Mouse (Mus musculus): ENCODE results near the gene Cxcr5. TPM values are rescaled to one million over a fixed set of nuclear protein-coding genes. Genes with fewer than 3 reads are reported as not detected.

Cxcr5 gene
- polyA plus RNA-seq, 1 experiment from 2014 or later = not detected

DNA sequence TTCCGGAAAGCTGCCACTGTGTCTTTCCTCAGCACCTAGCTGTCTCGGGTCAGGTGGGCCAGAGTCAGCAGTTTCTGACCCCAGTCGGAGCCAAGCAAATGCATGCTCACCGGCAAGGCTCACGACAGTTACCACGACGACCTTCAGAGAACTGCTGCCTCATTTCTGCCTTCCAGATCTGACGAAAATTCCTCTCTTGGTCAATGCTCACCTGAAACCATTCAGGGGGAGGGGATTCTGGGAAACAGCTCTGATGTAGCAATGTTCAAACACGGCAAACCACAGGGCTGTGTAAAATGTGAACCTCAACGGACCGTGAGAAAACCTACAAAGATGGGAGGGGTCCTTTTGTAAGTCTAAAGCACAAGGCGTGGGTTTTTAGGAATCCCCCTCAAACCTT lies 1.3 kb upstream of the Cxcr5 start:
- no peak overlapping the region for H3K9ac ChIP-seq
- 57% methylated on average over 12 of the region's 12 CpGs for WGBS
- 0 out of 2 replicates have a peak, but pooled peaks cover 4% of the 10 kb centered on the region for H3K9me3 ChIP-seq
- no peaks in the 10 kb centered on the region for H3K36me3 ChIP-seq
- H3K4me1 ChIP-seq (replicated peaks) = peaks cover 6% of the 10 kb centered on the region
- ATAC-seq (ENCODE audit: low read depth) = no peak
- no peaks in the 10 kb centered on the region for H3K27me3 ChIP-seq
- H3K27ac ChIP-seq (replicated peaks) = no peak overlapping the region
- H3K4me3 ChIP-seq = no peak overlapping the region
- no peak overlapping the region for H3K4me2 ChIP-seq

GRCm38 (mm10) chr9:44552161-44552560 lies 9.5 kb downstream of the Cxcr5 start:
- H3K27ac ChIP-seq (replicated peaks) = no peak overlapping the region
- no peaks in the 10 kb centered on the region for H3K9me3 ChIP-seq
- no peaks in the 10 kb centered on the region for H3K4me1 ChIP-seq (replicated peaks)
- H3K9ac ChIP-seq = no peak overlapping the region
- H3K4me3 ChIP-seq = no peak overlapping the region
- no peak overlapping the region for H3K4me2 ChIP-seq
- H3K27me3 ChIP-seq = no peaks in the 10 kb centered on the region
- ATAC-seq (ENCODE audit: low read depth) = no peak
- 85% methylated on average over 8 of the region's 8 CpGs for WGBS
- H3K36me3 ChIP-seq = no peaks in the 10 kb centered on the region

- H3K9ac ChIP-seq = no peak overlapping the region
- no peaks in the 10 kb centered on the region for H3K36me3 ChIP-seq
- no peak overlapping the region for H3K27ac ChIP-seq (replicated peaks)
- WGBS = 85% methylated on average over 10 of the region's 10 CpGs
- no peaks in the 10 kb centered on the region for H3K27me3 ChIP-seq
- H3K4me1 ChIP-seq (replicated peaks) = no peaks in the 10 kb centered on the region
- no peak overlapping the region for H3K4me3 ChIP-seq
- ATAC-seq (ENCODE audit: low read depth) = no peak
- no peak overlapping the region for H3K4me2 ChIP-seq
- no peaks in the 10 kb centered on the region for H3K9me3 ChIP-seq
These were observed 10.5 kb downstream of the Cxcr5 start for GRCm38 (mm10) chr9:44551138-44551537.

DNA sequence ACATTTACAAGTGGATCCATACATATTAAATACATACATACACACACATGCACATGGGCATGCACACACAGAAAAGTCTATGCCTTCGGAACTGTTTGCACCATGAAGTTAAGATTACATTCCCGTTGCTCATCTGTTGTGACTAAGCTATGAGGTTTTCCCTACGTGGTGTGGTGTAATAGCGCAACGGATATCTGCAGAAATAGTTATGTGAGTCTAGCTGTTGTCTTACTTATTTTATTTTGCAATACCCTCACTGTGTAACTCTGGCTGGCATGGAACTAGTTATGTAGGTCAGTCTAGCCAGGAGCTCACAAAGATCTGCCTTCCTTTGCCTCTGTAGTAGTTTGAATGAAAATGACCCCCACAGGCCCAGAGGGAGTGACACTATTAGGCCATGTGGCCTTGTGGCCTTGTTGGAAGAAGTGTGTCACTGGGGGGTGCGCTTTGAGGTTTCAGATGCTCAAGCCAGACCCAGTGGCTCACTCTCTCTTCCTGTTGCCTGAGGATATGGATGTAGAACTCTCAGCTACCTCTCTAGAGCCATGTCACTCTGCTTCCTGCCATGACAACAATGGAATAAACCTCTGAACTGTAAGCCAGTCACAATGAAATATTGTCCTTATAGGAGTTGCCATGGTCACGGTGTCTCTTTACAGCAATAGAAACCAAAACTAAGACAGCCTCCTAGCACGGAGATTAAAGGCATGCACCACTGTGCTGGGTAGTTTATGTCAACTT lies 13.1 kb downstream of the Cxcr5 start:
- no peaks in the 10 kb centered on the region for H3K9me3 ChIP-seq
- 93% methylated on average over 8 of the region's 8 CpGs for WGBS
- no peaks in the 10 kb centered on the region for H3K27me3 ChIP-seq
- H3K4me3 ChIP-seq = no peak overlapping the region
- H3K4me2 ChIP-seq = no peak overlapping the region
- H3K4me1 ChIP-seq (replicated peaks) = no peaks in the 10 kb centered on the region
- no peak overlapping the region for H3K27ac ChIP-seq (replicated peaks)
- ATAC-seq (ENCODE audit: low read depth) = no peak
- H3K36me3 ChIP-seq = no peaks in the 10 kb centered on the region
- no peak overlapping the region for H3K9ac ChIP-seq

- Histone ChIP-seq H3K4me2 (no peak overlapping the region), H3K9me3 (no peaks in the 10 kb centered on the region), H3K27me3 (no peaks in the 10 kb centered on the region), H3K36me3 (no peaks in the 10 kb centered on the region), H3K4me1 (replicated peaks) (no peaks in the 10 kb centered on the region), H3K9ac (no peak overlapping the region), H3K4me3 (no peak overlapping the region), H3K27ac (replicated peaks) (no peak overlapping the region)
- WGBS = 85% methylated on average over 3 of the region's 3 CpGs
- ATAC-seq (ENCODE audit: low read depth) = no peak
These were observed 16.7 kb downstream of the Cxcr5 start for GRCm38 (mm10) chr9:44544986-44545385.

- no peak overlapping the region for H3K27ac ChIP-seq (replicated peaks)
- no peak for ATAC-seq (ENCODE audit: low read depth)
- H3K4me2 ChIP-seq = no peak overlapping the region
- no peaks in the 10 kb centered on the region for H3K4me1 ChIP-seq (replicated peaks)
- H3K36me3 ChIP-seq = no peaks in the 10 kb centered on the region
- 83% methylated on average over 4 of the region's 4 CpGs for WGBS
- no peak overlapping the region for H3K4me3 ChIP-seq
- H3K9me3 ChIP-seq = no peaks in the 10 kb centered on the region
- no peaks in the 10 kb centered on the region for H3K27me3 ChIP-seq
- no peak overlapping the region for H3K9ac ChIP-seq
These were observed 19.3 kb downstream of the Cxcr5 start for GRCm38 (mm10) chr9:44542364-44542763.

DNA sequence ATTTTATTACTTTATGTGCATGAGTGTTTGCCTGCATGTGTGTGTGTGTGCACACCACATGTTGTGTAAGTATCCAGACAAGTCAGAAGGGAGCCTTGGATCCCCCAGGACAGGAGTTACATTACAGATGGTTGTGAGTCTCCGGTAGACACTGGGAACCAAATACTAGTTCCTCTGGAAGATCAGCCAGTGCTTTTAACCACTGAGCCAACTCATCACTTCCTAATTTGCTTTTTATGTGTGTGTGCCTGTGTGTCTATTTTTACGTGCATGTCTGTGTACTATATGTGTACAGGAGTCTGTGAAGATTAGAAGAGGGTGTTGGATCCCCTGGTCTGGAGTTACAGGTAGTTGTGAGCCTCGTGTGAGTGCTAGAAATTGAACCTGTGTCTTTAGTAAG lies 21.0 kb downstream of the Cxcr5 start:
- Histone ChIP-seq H3K36me3 (no peaks in the 10 kb centered on the region), H3K4me1 (replicated peaks) (no peaks in the 10 kb centered on the region), H3K4me2 (no peak overlapping the region), H3K4me3 (no peak overlapping the region), H3K9ac (no peak overlapping the region), H3K27ac (replicated peaks) (no peak overlapping the region), H3K9me3 (no peaks in the 10 kb centered on the region), H3K27me3 (no peaks in the 10 kb centered on the region)
- 85% methylated on average over 3 of the region's 3 CpGs for WGBS
- no peak for ATAC-seq (ENCODE audit: low read depth)

DNA sequence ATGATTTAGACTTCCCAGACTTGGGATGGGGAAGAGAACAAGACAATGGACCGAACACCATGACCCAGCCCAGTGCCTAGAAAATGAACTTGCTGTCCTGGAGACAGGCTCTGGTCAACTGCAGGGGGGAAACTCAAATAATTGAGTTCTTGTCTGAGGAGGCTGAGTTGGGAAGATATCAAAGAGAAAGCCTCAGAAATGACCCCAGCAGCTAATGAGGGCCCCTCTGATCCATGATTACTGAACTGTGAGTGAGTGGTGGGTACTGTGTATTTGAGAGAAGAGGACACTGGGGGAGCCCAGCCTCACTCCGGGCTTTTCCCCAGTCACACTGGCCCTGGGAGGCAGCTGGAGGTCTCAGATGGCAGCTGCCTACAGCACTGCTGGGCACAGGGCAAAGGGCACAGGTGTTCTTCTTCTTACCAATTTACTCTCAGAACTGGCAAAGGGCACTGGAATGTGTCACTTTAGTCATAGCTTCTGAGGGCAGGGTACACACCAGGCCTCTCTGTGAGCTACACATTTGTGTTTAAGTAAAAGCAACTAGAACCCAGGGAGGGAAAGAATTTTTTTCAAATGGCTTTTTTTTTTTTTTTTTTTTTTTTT lies 21.8 kb downstream of the Cxcr5 start:
- ATAC-seq (ENCODE audit: low read depth) = no peak
- WGBS = 32% methylated on average over 2 of the region's 2 CpGs

DNA sequence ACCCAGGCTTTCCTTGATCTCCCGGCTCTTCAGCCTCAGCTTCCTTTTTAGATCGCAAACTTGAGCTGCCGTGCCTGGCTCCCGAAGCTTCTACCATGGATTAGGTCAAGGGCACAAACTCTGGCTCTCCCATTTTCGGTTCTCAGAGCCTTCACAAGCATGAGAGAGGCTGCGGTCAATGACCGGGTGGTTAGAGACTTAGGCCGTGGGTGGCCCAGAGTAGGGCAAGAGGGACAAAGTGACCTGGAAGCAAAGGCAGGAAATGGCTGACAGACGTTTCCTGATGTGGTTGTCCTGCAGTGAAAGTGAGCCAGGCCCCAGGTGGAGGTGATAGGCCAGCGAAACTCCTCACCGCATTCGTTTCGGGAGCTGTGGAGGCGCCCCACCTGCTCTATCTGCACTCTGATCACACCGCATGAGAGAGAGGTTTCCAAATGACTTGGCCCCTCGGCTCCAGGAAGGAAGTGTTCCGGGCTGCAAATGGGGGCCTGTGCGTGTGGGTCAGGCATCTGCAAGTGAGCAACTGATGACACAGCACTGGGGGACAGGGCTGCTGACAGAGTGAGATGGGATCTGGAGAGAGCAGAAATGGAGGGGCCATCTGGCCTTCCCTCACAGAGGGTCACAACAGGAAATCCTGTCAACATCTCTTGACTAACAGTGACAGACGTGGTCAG lies 23.9 kb downstream of the Cxcr5 start:
- no peaks in the 10 kb centered on the region for H3K9me3 ChIP-seq
- H3K4me3 ChIP-seq = no peak overlapping the region
- no peak overlapping the region for H3K9ac ChIP-seq
- H3K4me1 ChIP-seq (replicated peaks) = no peaks in the 10 kb centered on the region
- ATAC-seq (ENCODE audit: low read depth) = no peak
- WGBS = 84% methylated on average over 19 of the region's 19 CpGs
- no peaks in the 10 kb centered on the region for H3K27me3 ChIP-seq
- H3K27ac ChIP-seq (replicated peaks) = no peak overlapping the region
- no peaks in the 10 kb centered on the region for H3K36me3 ChIP-seq
- H3K4me2 ChIP-seq = no peak overlapping the region

More for the DNA sequence above, 21.8 kb downstream of the Cxcr5 start:
- Histone ChIP-seq H3K27me3 (no peaks in the 10 kb centered on the region), H3K27ac (replicated peaks) (no peak overlapping the region), H3K4me3 (no peak overlapping the region), H3K9ac (no peak overlapping the region), H3K4me1 (replicated peaks) (no peaks in the 10 kb centered on the region), H3K4me2 (no peak overlapping the region), H3K9me3 (no peaks in the 10 kb centered on the region), H3K36me3 (no peaks in the 10 kb centered on the region)

DNA sequence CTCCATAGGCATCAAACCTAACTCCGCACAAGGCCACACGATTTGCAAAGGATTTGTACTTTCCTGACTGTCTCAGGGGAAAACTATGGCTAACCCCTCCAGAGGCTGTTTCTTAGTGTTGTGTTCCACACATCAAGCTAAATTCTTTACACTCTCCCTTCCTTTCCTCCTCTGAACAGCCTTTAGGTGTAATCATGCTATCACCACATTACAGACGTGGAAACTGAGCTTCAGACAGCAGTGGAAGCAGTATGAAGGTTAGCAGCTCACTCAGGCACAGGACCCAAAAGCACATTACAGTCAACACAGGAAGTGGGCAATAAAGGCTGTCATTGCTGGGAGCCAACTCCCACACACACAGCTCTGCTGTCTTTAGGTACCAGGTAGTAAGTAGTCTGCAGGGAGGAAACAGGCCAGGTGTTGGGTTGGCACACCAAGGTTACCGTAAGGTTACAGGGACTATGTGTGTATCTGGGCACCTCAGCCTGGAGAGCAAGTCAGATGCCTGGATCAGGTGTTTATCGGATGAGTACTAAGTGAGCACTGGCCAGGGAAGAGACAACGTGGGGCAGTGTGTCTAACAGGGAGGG lies 28.6 kb downstream of the Cxcr5 start:
- Histone ChIP-seq H3K27me3 (no peaks in the 10 kb centered on the region), H3K27ac (replicated peaks) (no peak overlapping the region)
- 89% methylated on average over 6 of the region's 6 CpGs for WGBS

GRCm38 (mm10) chr9:44528340-44528739 lies 33.3 kb downstream of the Cxcr5 start:
- Histone ChIP-seq H3K36me3 (no peaks in the 10 kb centered on the region), H3K27me3 (no peaks in the 10 kb centered on the region), H3K4me3 (no peak overlapping the region), H3K9me3 (no peaks in the 10 kb centered on the region), H3K4me1 (replicated peaks) (no peaks in the 10 kb centered on the region), H3K9ac (no peak overlapping the region), H3K4me2 (no peak overlapping the region), H3K27ac (replicated peaks) (no peak overlapping the region)
- no peak for ATAC-seq (ENCODE audit: low read depth)
- WGBS = 83% methylated on average over 8 of the region's 8 CpGs

More for the DNA sequence above, 28.6 kb downstream of the Cxcr5 start:
- no peaks in the 10 kb centered on the region for H3K36me3 ChIP-seq
- no peak for ATAC-seq (ENCODE audit: low read depth)
- H3K4me3 ChIP-seq = no peak overlapping the region
- H3K4me1 ChIP-seq (replicated peaks) = no peaks in the 10 kb centered on the region
- H3K4me2 ChIP-seq = no peak overlapping the region
- H3K9me3 ChIP-seq = no peaks in the 10 kb centered on the region
- no peak overlapping the region for H3K9ac ChIP-seq
